Mouse (Mus musculus) left cerebral cortex, adult 18-20 months (tissue): ENCODE measurements at regions not wholly inside any gene's neighbourhood (a gene's known extent, or its start where the extent isn't known, plus 50 kb on each side); places are given as distances from the start of the nearest gene placed in this dataset.
A peak's percentile ranks its signal among the peaks of the same experiment; 100 is the strongest.

Experiments
- DNase-seq, 2 experiments: peaks; one replicate each; pipeline ENCODE4 v3.0.0; 2021 to 2022; ENCODE audit warnings: low spot score in 2 of 2, mixed read lengths in 1 of 2

GRCm38 (mm10) chr11:71512271-71513066, 237.3 kb upstream of the Wscd1 start:
- DNase-seq: no peak

- DNase-seq: no peak
These were observed 236.7 kb upstream of the Wscd1 start for GRCm38 (mm10) chr11:71513067-71513350.

GRCm38 (mm10) chr11:71515264-71515663, 234.5 kb upstream of the Wscd1 start:
- DNase-seq: no peak

GRCm38 (mm10) chr11:71517377-71517776, 232.3 kb upstream of the Wscd1 start:
- DNase-seq: no peak

GRCm38 (mm10) chr11:71527691-71528090, 222.0 kb upstream of the Wscd1 start:
- no peak for DNase-seq

- no peak for DNase-seq
These were observed 221.1 kb upstream of the Wscd1 start for GRCm38 (mm10) chr11:71528588-71528987.

- DNase-seq: peak; percentile 2
These were observed 208.4 kb upstream of the Wscd1 start for GRCm38 (mm10) chr11:71541178-71541845.

- DNase-seq: no peak
These were observed 192.3 kb upstream of the Wscd1 start for GRCm38 (mm10) chr11:71557412-71557811.

- DNase-seq: no peak
These were observed 184.9 kb upstream of the Wscd1 start for GRCm38 (mm10) chr11:71564831-71565230.

GRCm38 (mm10) chr11:71576801-71577200, 172.9 kb upstream of the Wscd1 start:
- no peak for DNase-seq

- DNase-seq: no peak
These were observed 167.9 kb upstream of the Wscd1 start for GRCm38 (mm10) chr11:71581775-71582174.

- no peak for DNase-seq
These were observed 158.7 kb upstream of the Wscd1 start for GRCm38 (mm10) chr11:71591014-71591413.

GRCm38 (mm10) chr11:71594250-71594847, 155.4 kb upstream of the Wscd1 start:
- DNase-seq: no peak

- no peak for DNase-seq
These were observed 152.0 kb upstream of the Wscd1 start for GRCm38 (mm10) chr11:71597709-71598108.

GRCm38 (mm10) chr11:71610782-71611181, 138.9 kb upstream of the Wscd1 start:
- DNase-seq: no peak

GRCm38 (mm10) chr11:71615526-71615925, 134.2 kb upstream of the Wscd1 start:
- no peak for DNase-seq

GRCm38 (mm10) chr11:71625501-71626191, 124.1 kb upstream of the Wscd1 start:
- no peak for DNase-seq

- DNase-seq: no peak
These were observed 113.6 kb upstream of the Wscd1 start for GRCm38 (mm10) chr11:71636111-71636510.

GRCm38 (mm10) chr11:71636785-71637184, 112.9 kb upstream of the Wscd1 start:
- DNase-seq: no peak

GRCm38 (mm10) chr11:71642886-71643285, 106.8 kb upstream of the Wscd1 start:
- DNase-seq: no peak

GRCm38 (mm10) chr11:71651756-71652380, 97.9 kb upstream of the Wscd1 start:
- DNase-seq: peak; percentile 41 to 62
